Mouse (Mus musculus): ENCODE measurements around the gene Acad11.

Acad11 gene

GRCm38 (mm10) chr9:104063244-104063961 lies at the start of gene Acad11:
Acad11 (plus strand) TSS chr9:104063377.
- in situ Hi-C loops (cut with MboI, MseI) = no loop called here

- in situ Hi-C loops (cut with MboI, MseI) = no loop called here
Measured at GRCm38 (mm10) chr9:104014526-104014925, 48.7 kb upstream of the Acad11 start.

DNA sequence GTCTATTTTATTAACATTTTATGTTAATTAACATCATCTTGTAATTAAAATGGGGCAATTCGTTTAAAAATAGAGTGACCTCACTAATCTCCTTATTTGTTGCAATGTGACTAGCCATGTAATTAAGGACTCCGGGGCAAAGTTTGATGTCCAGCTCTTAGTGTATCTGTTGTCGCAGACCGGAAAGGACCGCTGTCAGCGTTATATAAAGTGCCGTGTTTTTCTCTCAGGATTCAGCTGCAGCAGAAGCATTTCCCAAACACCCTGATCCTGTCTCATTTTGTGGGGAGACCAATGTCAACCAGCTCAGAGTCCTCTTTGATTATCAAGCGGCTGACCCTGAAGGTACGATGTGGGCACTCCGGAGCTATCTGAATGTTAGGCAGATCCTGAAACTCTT lies 42.2 kb upstream of the Acad11 start:
- in situ Hi-C loops (cut with MboI, MseI) = no loop called here

GRCm38 (mm10) chr9:104027186-104027585 lies 36.0 kb upstream of the Acad11 start:
- in situ Hi-C loops (cut with MboI, MseI) = no loop called here

- in situ Hi-C loops (cut with MboI, MseI) = no loop called here
Measured at GRCm38 (mm10) chr9:104029861-104030260, 33.3 kb upstream of the Acad11 start.

- in situ Hi-C loops (cut with MboI, MseI) = no loop called here
Measured at GRCm38 (mm10) chr9:104034231-104034630, 28.9 kb upstream of the Acad11 start.

- in situ Hi-C loops (cut with MboI, MseI) = no loop called here
Measured at GRCm38 (mm10) chr9:104034718-104035117, 28.5 kb upstream of the Acad11 start.

DNA sequence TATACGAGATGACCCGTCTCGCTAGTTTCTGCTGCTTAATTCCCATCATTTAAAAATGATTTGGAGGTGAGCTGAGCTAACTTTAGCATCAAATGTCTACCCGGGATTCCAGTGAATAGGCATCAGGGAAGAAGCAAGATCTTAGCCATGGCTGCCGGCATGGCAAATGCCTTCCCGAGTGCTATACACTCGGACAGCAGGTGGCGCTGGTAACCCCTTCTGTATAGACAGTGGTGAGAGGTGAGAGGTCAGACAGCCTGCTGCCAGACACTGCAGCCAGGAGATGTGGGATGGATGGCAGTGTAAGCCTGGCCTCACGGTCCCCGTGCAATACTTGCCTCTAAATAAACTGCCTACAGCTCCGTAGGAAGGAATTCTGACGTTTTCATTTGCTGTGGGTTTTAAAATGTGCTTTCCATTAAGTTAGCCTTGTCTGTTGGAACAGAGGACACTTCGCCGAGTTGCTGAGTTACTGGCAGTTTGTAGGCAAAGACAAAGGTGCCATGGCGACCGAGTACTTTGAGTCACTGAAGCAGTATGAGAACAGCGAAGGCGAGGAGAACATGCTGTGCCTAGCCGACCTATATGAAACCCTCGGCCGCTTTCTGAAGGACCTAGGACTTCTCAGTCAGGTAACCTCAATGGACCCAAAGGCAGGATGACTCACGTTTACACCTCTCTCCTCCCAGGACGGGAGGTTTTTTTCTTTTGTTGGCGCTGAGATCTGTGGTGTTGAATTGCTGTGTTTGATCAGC lies 27.7 kb upstream of the Acad11 start:
- in situ Hi-C loops (cut with MboI, MseI) = no loop called here

DNA sequence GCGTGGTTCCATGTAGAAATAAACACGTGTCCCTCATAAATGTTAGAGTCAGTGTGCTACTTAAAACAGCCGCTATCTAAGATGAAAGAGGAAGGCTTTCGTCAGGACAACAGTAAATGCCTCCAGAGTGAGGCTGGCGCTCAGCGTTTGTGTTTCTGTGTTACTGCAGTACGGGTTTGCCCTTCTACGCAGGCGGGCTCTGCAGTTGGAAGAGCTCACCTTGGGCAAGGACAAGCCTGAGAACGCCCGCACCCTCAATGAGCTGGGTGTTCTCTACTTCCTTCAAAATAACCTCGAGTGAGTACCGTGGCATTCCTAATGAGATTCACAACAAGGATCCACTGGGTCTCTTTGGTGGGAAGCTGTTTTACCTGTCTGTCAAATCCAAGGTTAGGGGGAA lies 24.9 kb upstream of the Acad11 start:
- in situ Hi-C loops (cut with MboI, MseI) = no loop called here

GRCm38 (mm10) chr9:104039031-104039695 lies 24.0 kb upstream of the Acad11 start:
- in situ Hi-C loops (cut with MboI, MseI) = no loop called here

GRCm38 (mm10) chr9:104039742-104040141 lies 23.4 kb upstream of the Acad11 start:
- in situ Hi-C loops (cut with MboI, MseI) = no loop called here

DNA sequence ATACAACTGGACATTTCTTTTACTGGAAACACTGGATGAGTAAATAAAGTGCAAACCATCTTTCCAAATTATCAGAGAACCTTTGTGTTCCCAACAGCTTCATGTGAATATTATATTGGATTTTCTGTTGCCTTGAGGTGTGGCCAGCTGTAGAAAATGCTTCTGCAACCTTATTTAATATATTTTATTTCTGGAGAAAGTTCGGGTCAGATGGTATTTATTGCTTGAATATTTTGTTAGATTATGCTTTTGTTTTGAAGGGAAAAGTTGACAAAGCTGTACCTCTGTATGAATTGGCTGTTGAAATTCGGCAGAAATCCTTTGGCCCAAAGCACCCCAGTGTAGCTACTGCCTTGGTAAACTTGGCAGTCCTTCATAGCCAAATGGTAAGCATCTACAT lies 22.8 kb upstream of the Acad11 start, which contains the start of gene Gm28305:
Gene Gm28305 (plus strand): TSS at position 301 of the 400 bp plus-strand sequence.
- in situ Hi-C loops (cut with MboI, MseI) = no loop called here

DNA sequence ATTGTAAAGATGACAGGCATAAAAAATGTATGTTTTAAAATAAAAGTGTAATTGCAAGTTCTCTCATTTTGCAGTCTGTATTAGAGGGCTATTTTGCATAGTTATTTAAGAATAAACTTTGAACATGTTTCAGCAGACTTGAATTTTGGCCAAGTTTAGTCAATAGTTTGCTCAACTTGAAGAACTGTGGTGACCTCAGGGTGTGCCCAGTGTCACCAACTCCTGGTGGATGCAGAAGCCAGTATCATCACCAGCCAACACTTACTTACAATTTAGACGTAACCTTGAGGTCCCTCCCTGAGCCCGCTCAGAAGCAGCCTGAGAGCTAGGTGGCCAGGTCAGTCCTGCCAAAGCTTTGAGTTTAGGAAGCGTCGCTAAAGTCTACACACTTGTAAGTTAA lies 19.5 kb upstream of the Acad11 start:
- in situ Hi-C loops (cut with MboI, MseI) = no loop called here

DNA sequence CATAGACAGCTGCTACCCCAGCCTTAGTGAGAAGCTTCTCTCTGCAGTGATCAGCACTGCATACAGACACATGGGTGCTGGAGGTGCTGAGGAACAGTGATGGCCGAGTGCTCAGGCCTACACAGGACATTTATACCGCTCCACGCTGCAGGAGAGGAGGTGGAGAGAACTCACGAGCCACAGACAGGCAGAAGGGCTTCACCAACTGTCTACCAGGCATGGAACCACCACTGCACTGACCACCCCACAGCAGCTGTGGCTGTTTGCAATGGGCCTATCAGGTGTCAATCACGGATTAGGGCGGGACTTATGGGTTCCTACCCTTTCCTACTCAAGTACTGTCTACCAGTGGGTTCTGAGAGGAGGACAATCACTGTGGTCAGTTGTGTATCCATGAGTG lies 12.1 kb upstream of the Acad11 start:
- in situ Hi-C loops (cut with MboI, MseI) = loop anchor here (10.0 kb wide), 1 partner anchor 1354 kb away; no protein-coding TSS in a partner anchor

DNA sequence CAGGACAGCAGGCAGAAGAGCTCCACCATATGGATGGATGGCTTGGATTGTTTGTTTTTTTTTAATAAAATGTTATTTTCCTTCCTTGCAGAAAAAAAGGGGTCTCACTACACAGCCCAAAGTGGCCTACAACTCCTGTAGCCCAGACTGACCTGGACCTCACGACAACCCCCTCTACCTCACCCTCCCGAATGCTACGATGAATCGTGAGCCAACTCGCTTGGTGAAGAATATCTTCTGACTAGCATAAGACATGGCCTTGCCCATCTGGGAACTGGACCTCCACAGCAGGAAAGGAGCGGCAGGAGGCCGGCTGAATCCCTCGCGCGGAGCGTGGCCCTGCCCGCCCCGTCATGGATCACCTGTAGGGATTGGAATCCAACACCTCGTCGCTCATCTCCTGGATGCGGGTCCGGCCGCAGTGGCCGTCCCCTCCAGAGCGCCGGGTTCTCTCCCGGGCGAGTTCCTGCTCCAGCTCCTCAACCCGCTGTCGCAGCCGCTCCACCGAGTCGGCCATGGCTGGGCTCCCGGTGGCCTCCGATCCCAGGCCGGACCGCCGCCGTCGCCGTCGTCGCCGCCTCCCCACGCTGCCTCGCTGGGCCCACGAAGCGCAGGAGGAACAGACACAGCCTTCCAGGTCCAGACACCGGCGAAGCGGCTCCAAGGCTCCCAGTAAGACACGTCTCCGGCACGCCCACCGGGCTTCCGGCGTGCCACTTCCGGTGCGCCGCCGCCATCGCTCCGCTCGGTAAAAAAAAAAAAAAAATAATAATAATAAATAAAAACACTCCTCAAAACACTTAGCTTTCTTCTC lies 540 bp upstream of the Acad11 start, which contains the start of gene Uba5:
Gene Uba5 (minus strand): TSS at position 705 of the 814 bp plus-strand sequence.
- in situ Hi-C loops (cut with MboI, MseI) = no loop called here

- in situ Hi-C loops (cut with MboI, MseI) = no loop called here
Measured at GRCm38 (mm10) chr9:104064571-104064970, 1.4 kb downstream of the Acad11 start.

- in situ Hi-C loops (cut with MboI, MseI) = no loop called here
Measured at GRCm38 (mm10) chr9:104070241-104070640, 7.1 kb downstream of the Acad11 start.

- in situ Hi-C loops (cut with MboI, MseI) = no loop called here
Measured at GRCm38 (mm10) chr9:104070863-104071604, 7.9 kb downstream of the Acad11 start.

- in situ Hi-C loops (cut with MboI, MseI) = no loop called here
Measured at GRCm38 (mm10) chr9:104075808-104076207, 12.6 kb downstream of the Acad11 start.

- in situ Hi-C loops (cut with MboI, MseI) = no loop called here
Measured at GRCm38 (mm10) chr9:104078780-104079179, 15.6 kb downstream of the Acad11 start.

DNA sequence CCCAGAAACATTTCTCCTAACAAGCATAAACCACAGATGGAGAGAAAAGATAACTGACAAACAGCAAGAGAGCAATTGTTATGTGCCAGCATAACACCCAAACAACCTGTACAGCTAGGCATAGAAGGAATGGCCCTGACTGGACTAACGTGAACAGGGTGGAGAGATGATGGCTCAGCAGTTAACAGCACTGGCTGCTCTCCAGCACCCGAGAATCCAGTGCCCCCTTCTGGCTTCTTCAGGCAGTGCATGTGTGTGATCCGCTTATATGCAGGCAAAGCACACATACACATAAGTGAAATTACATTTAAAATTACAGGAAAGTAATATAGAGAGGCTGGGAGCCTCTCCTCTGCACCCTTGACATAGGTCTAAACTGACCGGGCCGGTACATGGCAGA lies 16.2 kb downstream of the Acad11 start:
- in situ Hi-C loops (cut with MboI, MseI) = no loop called here

All from T-helper 1 cell (primary cell).